Mouse (Mus musculus) heart, embryonic 11.5 days (tissue): ENCODE results near the gene Mei1. TPM values are rescaled to one million over a fixed set of nuclear protein-coding genes. Genes with fewer than 3 reads are reported as not detected.
"Not testable (repeated sequence)": the region's sequence is repeated elsewhere in the genome, so short reads cannot be mapped to it uniquely, and the experiment has no call there.

Source experiments
- ATAC-seq: fragments of 200-750 bp; cut with Nextera tagmentation; replicated peaks from 2 replicates; pipeline ENCODE4 v1.8.0; 2017; ENCODE audit warnings: moderate library complexity; ENCODE audit not compliant: insufficient number of reproducible peaks, low FRiP score, low TSS enrichment
- H3K27ac ChIP-seq: fragments of 300-500 bp; sonication (generic); 2 replicates; pipeline ENCODE4 v1.5.1; 2014; ENCODE audit warnings: mild to moderate bottlenecking, low read depth, low read length
- H3K27me3 ChIP-seq: fragments of 300-500 bp; sonication (generic); 2 replicates; pipeline ENCODE4 v1.6.1; 2014; ENCODE audit warnings: mild to moderate bottlenecking, low read length, mixed read lengths; ENCODE audit not compliant: control insufficient read depth, insufficient read depth
- H3K36me3 ChIP-seq: fragments of 300-500 bp; sonication (generic); 2 replicates; pipeline ENCODE4 v1.6.1; 2014; ENCODE audit warnings: mild to moderate bottlenecking, low read length, moderate library complexity, mixed read lengths; ENCODE audit not compliant: control insufficient read depth, insufficient read depth
- H3K4me1 ChIP-seq: fragments of 300-500 bp; sonication (generic); 2 replicates; pipeline ENCODE4 v1.6.1; 2014; ENCODE audit warnings: low read length; ENCODE audit not compliant: control insufficient read depth, insufficient read depth
- H3K4me2 ChIP-seq: fragments of 300-500 bp; sonication (generic); 2 replicates; pipeline ENCODE4 v1.6.1; 2014; ENCODE audit warnings: mild to moderate bottlenecking, moderate library complexity
- H3K4me3 ChIP-seq: fragments of 300-500 bp; sonication (generic); 2 replicates; pipeline ENCODE4 v1.5.1; 2014; ENCODE audit warnings: low read depth, low read length
- H3K9ac ChIP-seq: fragments of 300-500 bp; sonication (generic); 2 replicates; pipeline ENCODE4 v1.6.1; 2014; ENCODE audit warnings: mild to moderate bottlenecking, low read depth, low read length, moderate library complexity
- H3K9me3 ChIP-seq: fragments of 300-500 bp; sonication (generic); replicated peaks from 2 replicates; pipeline ENCODE4 v1.6.1; 2016; ENCODE audit warnings: low read length; ENCODE audit not compliant: control insufficient read depth
- WGBS: fragments of 180-500 bp; shearing (Covaris S2); extraction: QIAGEN DNeasy Blood & Tissue Kit; methylation state at CpG from one replicate; pipeline ENCODE4 v1.1.7; 2014; ENCODE audit not compliant: insufficient replicate concordance; 5-methylcytosine and 5-hydroxymethylcytosine counted together
- polyA plus RNA-seq: library from polyadenylated mRNA; unstranded; fragments of >200 nt; fragmentation: Nextera tagmentation; extraction: Ambion mirVana; gene quantifications from 2 replicates; pipeline ENCODE4 v1.2.1, GENCODE M21; 2014

Gene Mei1
- polyA plus RNA-seq, 1 experiment from 2014 or later = not detected

GRCm38 (mm10) chr15:82120544-82120943, 50.7 kb downstream of the Mei1 start:
- ATAC-seq = no peak
- H3K9me3 ChIP-seq = no peaks in the 10 kb centered on the region
- H3K27me3 ChIP-seq = no peaks in the 10 kb centered on the region
- no peak overlapping the region for H3K4me2 ChIP-seq
- no peaks in the 10 kb centered on the region for H3K4me1 ChIP-seq
- H3K36me3 ChIP-seq = no peaks in the 10 kb centered on the region
- WGBS = 80% methylated on average over 8 of the region's 8 CpGs
- H3K4me3 ChIP-seq = no peak overlapping the region
- H3K27ac ChIP-seq = no peak overlapping the region
- no peak overlapping the region for H3K9ac ChIP-seq

- not testable (repeated sequence) for H3K4me2 ChIP-seq, H3K9me3 ChIP-seq, H3K27ac ChIP-seq, ATAC-seq, H3K4me3 ChIP-seq, H3K4me1 ChIP-seq, H3K27me3 ChIP-seq, H3K36me3 ChIP-seq, H3K9ac ChIP-seq
- WGBS = 86% methylated on average over 4 of the region's 4 CpGs
These were observed 56.9 kb downstream of the Mei1 start for GRCm38 (mm10) chr15:82126690-82127089.

- Histone ChIP-seq H3K9me3 (no peaks in the 10 kb centered on the region), H3K9ac (peak within 1 kb of the TSS; percentile 80), H3K27me3 (no peaks in the 10 kb centered on the region; the same call in 1 of the 2 replicates), H3K4me3 (peak within 1 kb of the TSS; percentile 79), H3K36me3 (no peaks in the 10 kb centered on the region), H3K4me1 (no peaks in the 10 kb centered on the region), H3K4me2 (peak within 1 kb of the TSS; percentile 97), H3K27ac (peak within 1 kb of the TSS; percentile 36; the same call in 1 of the 2 replicates)
- peak; percentile 98 for ATAC-seq
- under 1% methylated on average over 74 of the region's 74 CpGs for WGBS
These were observed 57.9 kb downstream of the Mei1 start, which contains the start of gene Ccdc134 for GRCm38 (mm10) chr15:82127426-82128374. Gene Ccdc134 (plus strand): TSS chr15:82127922.

DNA sequence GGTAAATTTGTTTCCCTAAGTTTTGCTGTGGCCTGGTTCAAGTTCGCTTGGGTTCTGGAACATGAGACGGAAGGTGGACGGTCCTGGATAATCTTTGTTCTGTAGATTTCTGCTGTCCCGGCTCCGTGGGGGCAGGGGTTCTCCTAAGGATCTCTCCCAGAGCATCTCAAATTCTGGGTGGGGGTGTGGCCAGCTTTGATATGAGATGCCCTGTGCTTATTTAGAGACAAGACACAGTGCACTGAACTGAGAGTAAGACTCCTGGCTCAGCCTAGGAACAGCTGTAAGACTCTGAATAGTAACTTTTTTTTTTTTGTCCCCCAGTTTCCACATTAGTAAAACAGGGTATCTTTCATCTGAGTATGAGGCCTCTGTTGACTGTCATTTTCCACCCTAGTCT, 58.6 kb downstream of the Mei1 start:
- no peak overlapping the region for H3K27ac ChIP-seq
- peak overlapping the region; percentile 97 for H3K4me2 ChIP-seq
- H3K9ac ChIP-seq = peak overlapping the region; percentile 80
- no peaks in the 10 kb centered on the region; the same call in 1 of the 2 replicates for H3K27me3 ChIP-seq
- no peaks in the 10 kb centered on the region for H3K36me3 ChIP-seq
- H3K9me3 ChIP-seq = no peaks in the 10 kb centered on the region
- H3K4me1 ChIP-seq = no peaks in the 10 kb centered on the region
- peak overlapping the region; percentile 79 for H3K4me3 ChIP-seq
- WGBS = under 1% methylated on average over 5 of the region's 5 CpGs
- ATAC-seq = no peak

- H3K9ac ChIP-seq = no peak overlapping the region
- no peak for ATAC-seq
- H3K36me3 ChIP-seq = no peaks in the 10 kb centered on the region
- no peak overlapping the region for H3K4me2 ChIP-seq
- H3K27ac ChIP-seq = no peak overlapping the region
- 58% methylated on average over 7 of the region's 7 CpGs for WGBS
- no peaks in the 10 kb centered on the region for H3K9me3 ChIP-seq
- no peaks in the 10 kb centered on the region; the same call in none of the 2 replicates for H3K4me1 ChIP-seq
- no peaks in the 10 kb centered on the region; the same call in 1 of the 2 replicates for H3K27me3 ChIP-seq
- H3K4me3 ChIP-seq = no peak overlapping the region
These were observed 60.8 kb downstream of the Mei1 start for GRCm38 (mm10) chr15:82130599-82130998.

DNA sequence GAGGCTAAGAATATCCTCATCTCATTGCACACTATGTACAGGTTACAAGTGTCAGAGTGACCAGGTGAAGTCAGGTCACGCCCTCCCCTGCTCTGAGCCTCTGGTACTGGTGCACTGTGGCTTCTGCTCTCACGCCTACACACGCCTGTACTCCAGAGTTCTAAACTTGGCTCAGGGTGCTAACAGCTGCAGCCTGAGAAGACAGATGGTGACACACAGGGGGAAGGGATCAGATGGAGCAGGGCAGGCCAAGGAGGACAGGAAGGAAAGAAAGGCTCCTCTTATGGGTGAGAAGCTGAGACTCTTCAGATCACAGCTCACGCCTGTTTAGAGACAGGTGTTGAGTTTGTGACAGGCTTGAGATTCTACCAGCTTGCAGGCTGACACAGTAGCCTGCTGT, 65.6 kb downstream of the Mei1 start:
- H3K27ac ChIP-seq = peak overlapping the region; percentile 59; the same call in 1 of the 2 replicates
- ATAC-seq = no peak
- H3K4me1 ChIP-seq = peaks cover 4% of the 10 kb centered on the region
- H3K4me3 ChIP-seq = no peak overlapping the region
- WGBS = 60% methylated on average over 4 of the region's 4 CpGs
- no peak overlapping the region for H3K4me2 ChIP-seq
- H3K36me3 ChIP-seq = no peaks in the 10 kb centered on the region
- H3K9ac ChIP-seq = no peak overlapping the region
- no peaks in the 10 kb centered on the region; the same call in 1 of the 2 replicates for H3K27me3 ChIP-seq
- no peaks in the 10 kb centered on the region for H3K9me3 ChIP-seq

- H3K9ac ChIP-seq = no peak overlapping the region
- ATAC-seq = no peak
- H3K27ac ChIP-seq = no peak overlapping the region
- no peaks in the 10 kb centered on the region for H3K9me3 ChIP-seq
- no peak overlapping the region for H3K4me3 ChIP-seq
- H3K4me1 ChIP-seq = peaks cover 18% of the 10 kb centered on the region
- 62% methylated on average over 4 of the region's 4 CpGs for WGBS
- no peaks in the 10 kb centered on the region for H3K27me3 ChIP-seq
- no peak overlapping the region for H3K4me2 ChIP-seq
- no peaks in the 10 kb centered on the region for H3K36me3 ChIP-seq
These were observed 68.8 kb downstream of the Mei1 start for GRCm38 (mm10) chr15:82138565-82138964.

- H3K9ac ChIP-seq = no peak overlapping the region
- no peak overlapping the region for H3K4me3 ChIP-seq
- H3K4me2 ChIP-seq = no peak overlapping the region
- H3K27me3 ChIP-seq = no peaks in the 10 kb centered on the region
- H3K27ac ChIP-seq = no peak overlapping the region
- no peak for ATAC-seq
- no peaks in the 10 kb centered on the region for H3K36me3 ChIP-seq
- no peaks in the 10 kb centered on the region for H3K9me3 ChIP-seq
- WGBS = 82% methylated on average over 8 of the region's 8 CpGs
- peaks cover 18% of the 10 kb centered on the region for H3K4me1 ChIP-seq
These were observed 69.4 kb downstream of the Mei1 start for GRCm38 (mm10) chr15:82139196-82139595.
